Mouse (Mus musculus) liver, embryonic 11.5 days (tissue): ENCODE data around the gene Mus81. TPM values are rescaled to one million over a fixed set of nuclear protein-coding genes. Genes with fewer than 3 reads are reported as not detected.

Experiments used
- ATAC-seq: fragments of 200-750 bp; cut with Nextera tagmentation; replicated peaks from 2 replicates; pipeline ENCODE4 v1.8.0; 2017; ENCODE audit warnings: moderate number of reproducible peaks, mild to moderate bottlenecking, moderate TSS enrichment, moderate library complexity; ENCODE audit not compliant: low FRiP score
- DNase-seq: peaks from one replicate; pipeline ENCODE4 v3.0.0-alpha.2; 2017; ENCODE audit warnings: low spot score
- H3K27ac ChIP-seq: fragments of 300-500 bp; sonication (generic); 2 replicates; pipeline ENCODE4 v1.5.1; 2014; ENCODE audit warnings: mild to moderate bottlenecking, low read depth, low read length, control low read depth
- H3K27me3 ChIP-seq: fragments of 300-500 bp; sonication (generic); replicated peaks from 2 replicates; pipeline ENCODE4 v1.6.1; 2014; ENCODE audit warnings: low read length, mixed read lengths; ENCODE audit not compliant: control insufficient read depth, insufficient read depth
- H3K36me3 ChIP-seq: fragments of 300-500 bp; sonication (generic); 2 replicates; pipeline ENCODE4 v1.6.1; 2014; ENCODE audit warnings: mild to moderate bottlenecking, low read length, moderate library complexity, mixed read lengths; ENCODE audit not compliant: control insufficient read depth, insufficient read depth
- H3K4me1 ChIP-seq: fragments of 300-500 bp; sonication (generic); replicated peaks from 2 replicates; pipeline ENCODE4 v1.6.1; 2014; ENCODE audit warnings: low read length, mixed read lengths; ENCODE audit not compliant: control insufficient read depth, insufficient read depth
- H3K4me2 ChIP-seq: fragments of 300-500 bp; sonication (generic); 2 replicates; pipeline ENCODE4 v1.6.1; 2014; ENCODE audit warnings: mild to moderate bottlenecking, control low read depth, moderate library complexity
- H3K4me3 ChIP-seq: fragments of 300-500 bp; sonication (generic); 2 replicates; pipeline ENCODE4 v1.5.1; 2014; ENCODE audit warnings: low read depth, low read length, control low read depth
- H3K9ac ChIP-seq: fragments of 300-500 bp; sonication (generic); 2 replicates; pipeline ENCODE4 v1.6.1; 2014; ENCODE audit warnings: low read depth, low read length, control low read depth
- H3K9me3 ChIP-seq: fragments of 300-500 bp; sonication (generic); 2 replicates; pipeline ENCODE4 v1.6.1; 2016; ENCODE audit warnings: low read length, inconsistent platforms, mixed read lengths; ENCODE audit not compliant: control insufficient read depth
- WGBS: fragments of 180-500 bp; shearing (Covaris S2); extraction: QIAGEN DNeasy Blood & Tissue Kit; methylation state at CpG from one replicate; pipeline ENCODE4 v1.1.7; 2014; 5-methylcytosine and 5-hydroxymethylcytosine counted together
- polyA plus RNA-seq: library from polyadenylated mRNA; unstranded; fragments of >200 nt; fragmentation: Nextera tagmentation; extraction: Ambion mirVana; gene quantifications from 2 replicates; pipeline ENCODE4 v1.2.1, GENCODE M21; 2014

Mus81 gene
- polyA plus RNA-seq, 1 experiment from 2014 or later, result 33.8 TPM

DNA sequence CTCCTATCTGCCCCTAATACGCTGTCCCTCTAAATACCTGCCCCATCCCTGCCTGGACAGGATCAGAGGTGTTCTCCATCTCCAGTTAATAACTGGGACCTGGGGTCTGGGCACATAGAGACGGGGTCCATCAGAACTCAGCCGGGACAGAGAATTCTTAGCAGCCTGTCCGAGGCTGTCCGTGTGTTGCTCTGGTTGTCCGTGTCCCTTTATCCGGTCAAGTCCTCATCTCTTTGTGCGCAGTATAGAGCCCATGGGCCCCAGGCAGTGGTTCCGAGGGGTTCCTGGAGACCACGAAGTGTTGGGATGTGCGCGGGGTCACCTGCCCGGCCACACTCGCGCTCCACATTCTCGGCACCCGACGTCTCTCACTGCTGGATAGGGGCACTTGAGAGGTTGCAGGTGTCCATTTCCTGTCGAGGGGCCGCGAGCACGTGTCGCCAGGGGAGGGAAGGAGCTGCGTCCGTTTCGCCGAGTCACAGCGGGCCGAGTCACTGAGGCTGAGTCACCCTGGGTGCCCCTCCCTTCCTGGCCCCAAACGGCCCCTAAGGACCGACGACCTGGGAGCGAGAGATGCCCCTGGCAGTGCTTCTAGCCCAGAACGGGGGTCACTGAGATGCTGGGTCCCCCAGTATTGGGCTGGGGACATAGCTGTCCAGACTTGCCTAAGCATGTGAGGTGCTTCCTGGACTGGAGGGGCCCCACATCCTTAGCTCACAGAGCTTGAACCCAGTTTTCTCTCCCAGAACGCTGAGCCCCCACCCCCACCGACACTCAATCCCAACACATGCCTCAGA, 39.6 kb downstream of the Mus81 start:
- Histone ChIP-seq H3K36me3 (no peaks in the 10 kb centered on the region), H3K4me3 (peak overlapping the region; percentile 64), H3K4me2 (peak overlapping the region; percentile 99), H3K9ac (peak overlapping the region; percentile 46; the same call in 1 of the 2 replicates), H3K9me3 (no peaks in the 10 kb centered on the region), H3K27me3 (peaks cover 33% of the 10 kb centered on the region), H3K4me1 (peaks cover 15% of the 10 kb centered on the region), H3K27ac (no peak overlapping the region)
- ATAC-seq, result peak; percentile 60
- 6% methylated on average over 36 of the region's 36 CpGs for WGBS
- peak; percentile 64 for DNase-seq

GRCm38 (mm10) chr19:5447515-5448353, 40.5 kb downstream of the Mus81 start, which contains the start of gene Fosl1:
TSS of gene Fosl1 (plus strand) at chr19:5447547.
- no peaks in the 10 kb centered on the region for H3K36me3 ChIP-seq
- peak within 1 kb of the TSS; percentile 64 for H3K4me3 ChIP-seq
- ATAC-seq (peak; percentile 66), DNase-seq (peak; percentile 75)
- H3K4me2 ChIP-seq, result peak within 1 kb of the TSS; percentile 99
- peaks cover 33% of the 10 kb centered on the region for H3K27me3 ChIP-seq
- H3K27ac ChIP-seq, result no peak within 1 kb of the TSS; the same call in 1 of the 2 replicates
- WGBS, result under 1% methylated on average over 70 of the region's 70 CpGs
- peaks cover 15% of the 10 kb centered on the region for H3K4me1 ChIP-seq
- no peaks in the 10 kb centered on the region for H3K9me3 ChIP-seq
- H3K9ac ChIP-seq, result peak within 1 kb of the TSS; percentile 46

- WGBS, result 85% methylated on average over 5 of the region's 5 CpGs
- peaks cover 33% of the 10 kb centered on the region for H3K27me3 ChIP-seq
- no peak for DNase-seq
Measured at GRCm38 (mm10) chr19:5445747-5446146, 42.5 kb downstream of the Mus81 start.

GRCm38 (mm10) chr19:5444954-5445353, 43.2 kb downstream of the Mus81 start:
- Histone ChIP-seq H3K36me3 (no peaks in the 10 kb centered on the region), H3K27me3 (peaks cover 33% of the 10 kb centered on the region), H3K4me3 (no peak overlapping the region), H3K9ac (no peak overlapping the region), H3K9me3 (peaks cover 5% of the 10 kb centered on the region; the same call in 1 of the 2 replicates), H3K27ac (no peak overlapping the region), H3K4me2 (no peak overlapping the region), H3K4me1 (peaks cover 15% of the 10 kb centered on the region)
- DNase-seq, result no peak
- no peak for ATAC-seq
- WGBS, result 27% methylated on average over 7 of the region's 7 CpGs

More at GRCm38 (mm10) chr19:5445747-5446146, 42.5 kb downstream of the Mus81 start:
- H3K4me2 ChIP-seq, result no peak overlapping the region
- no peak for ATAC-seq
- H3K9me3 ChIP-seq, result no peaks in the 10 kb centered on the region
- H3K27ac ChIP-seq, result no peak overlapping the region
- no peak overlapping the region for H3K9ac ChIP-seq
- H3K4me1 ChIP-seq, result peaks cover 15% of the 10 kb centered on the region
- no peaks in the 10 kb centered on the region for H3K36me3 ChIP-seq
- no peak overlapping the region for H3K4me3 ChIP-seq

- Histone ChIP-seq H3K4me1 (peaks cover 15% of the 10 kb centered on the region), H3K9ac (no peak overlapping the region), H3K27me3 (peaks cover 32% of the 10 kb centered on the region), H3K27ac (no peak overlapping the region), H3K9me3 (peaks cover 5% of the 10 kb centered on the region; the same call in 1 of the 2 replicates), H3K4me2 (no peak overlapping the region), H3K36me3 (no peaks in the 10 kb centered on the region), H3K4me3 (no peak overlapping the region)
- ATAC-seq, result no peak
- DNase-seq, result no peak
- 61% methylated on average over 9 of the region's 9 CpGs for WGBS
Measured at GRCm38 (mm10) chr19:5444371-5444908, 43.8 kb downstream of the Mus81 start.

GRCm38 (mm10) chr19:5433951-5434350, 54.3 kb downstream of the Mus81 start:
- Histone ChIP-seq H3K4me2 (peak overlapping the region; percentile 91), H3K9ac (peak overlapping the region; percentile 73), H3K27ac (peak overlapping the region; percentile 68), H3K9me3 (no peaks in the 10 kb centered on the region), H3K4me1 (peaks cover 13% of the 10 kb centered on the region), H3K27me3 (no peaks in the 10 kb centered on the region), H3K36me3 (no peaks in the 10 kb centered on the region), H3K4me3 (no peak overlapping the region)
- no peak for DNase-seq
- no peak for ATAC-seq
- WGBS, result 52% methylated on average over 7 of the region's 7 CpGs

DNA sequence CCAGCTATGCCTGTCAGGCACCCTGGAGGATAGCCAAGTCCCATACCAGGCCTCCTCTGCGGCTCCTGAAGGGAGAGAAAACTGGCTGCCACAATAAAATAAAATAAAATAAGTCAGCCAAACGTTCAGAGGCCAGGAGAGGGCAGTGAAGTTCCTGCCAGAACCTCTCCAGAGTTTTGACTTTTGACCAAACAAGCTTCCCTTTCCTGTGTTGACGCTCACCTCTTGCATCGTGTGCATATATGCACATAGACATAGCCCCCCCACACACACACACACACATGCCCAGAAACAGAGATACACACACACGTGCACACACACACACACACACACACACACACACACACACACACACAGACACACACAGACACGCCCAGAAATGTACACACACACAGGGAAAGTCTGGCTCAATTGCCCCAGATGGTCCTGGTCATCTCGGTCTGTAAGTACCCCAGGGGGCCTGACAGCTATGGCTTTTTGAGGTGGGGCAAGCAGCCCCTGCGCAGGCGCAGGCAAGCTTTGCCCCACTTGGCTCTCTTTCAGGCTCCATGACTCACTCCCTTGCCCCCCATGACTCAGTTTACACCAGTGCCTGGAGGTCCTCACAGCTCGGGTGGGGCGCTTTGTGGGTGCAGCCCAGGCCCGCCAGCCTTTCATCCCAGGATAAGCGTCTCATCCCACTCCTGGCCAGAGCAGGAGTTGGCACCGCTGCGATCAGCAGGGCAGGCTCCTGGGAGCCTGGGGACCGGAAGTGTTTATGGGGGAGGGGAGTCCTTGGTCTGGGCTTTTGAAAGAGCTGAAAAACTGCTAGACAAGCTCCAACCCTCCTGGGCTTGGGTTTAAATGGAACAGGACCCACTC, 55.0 kb downstream of the Mus81 start:
- Histone ChIP-seq H3K4me2 (peak overlapping the region; percentile 91), H3K4me3 (peak overlapping the region; percentile 50), H3K9me3 (no peaks in the 10 kb centered on the region), H3K27me3 (no peaks in the 10 kb centered on the region), H3K4me1 (peaks cover 13% of the 10 kb centered on the region), H3K9ac (peak overlapping the region; percentile 73), H3K27ac (peak overlapping the region; percentile 68), H3K36me3 (no peaks in the 10 kb centered on the region)
- DNase-seq, result peak; percentile 68
- 5% methylated on average over 16 of the region's 16 CpGs for WGBS
- peak; percentile 69 for ATAC-seq
